Mouse (Mus musculus): ENCODE results near the gene Gm10392.
A peak's percentile ranks its signal among the peaks of the same experiment; 100 is the strongest.
"Not testable (repeated sequence)": the region's sequence is repeated elsewhere in the genome, so short reads cannot be mapped to it uniquely, and the experiment has no call there.

Gene Gm10392

GRCm38 (mm10) chr11:77519043-77519442, at the start of gene Gm10392:
Gene Gm10392 (minus strand): TSS chr11:77519198.
- peak in 1 of 2 experiments; percentile 66 for DNase-seq

- no peak for DNase-seq
These were observed 26.3 kb upstream of the Gm10392 start for GRCm38 (mm10) chr11:77545261-77545660.

GRCm38 (mm10) chr11:77532202-77532846, 13.3 kb upstream of the Gm10392 start:
- DNase-seq = no peak

GRCm38 (mm10) chr11:77530862-77531261, 11.9 kb upstream of the Gm10392 start:
- DNase-seq = no peak

GRCm38 (mm10) chr11:77529644-77530043, 10.6 kb upstream of the Gm10392 start:
- DNase-seq = no peak

GRCm38 (mm10) chr11:77528420-77528819, 9.4 kb upstream of the Gm10392 start:
- not testable (repeated sequence) for DNase-seq

GRCm38 (mm10) chr11:77525804-77526486, 6.9 kb upstream of the Gm10392 start:
- DNase-seq = no peak

GRCm38 (mm10) chr11:77520601-77521529, 1.9 kb upstream of the Gm10392 start:
- DNase-seq = peak in 1 of 2 experiments; percentile 41

GRCm38 (mm10) chr11:77518051-77518798, 773 bp downstream of the Gm10392 start:
- DNase-seq = peak in 1 of 2 experiments; percentile 36

- DNase-seq = peak in 1 of 2 experiments; percentile 49
These were observed 2.2 kb downstream of the Gm10392 start for GRCm38 (mm10) chr11:77516553-77517425.

GRCm38 (mm10) chr11:77515637-77516552, 3.1 kb downstream of the Gm10392 start, which contains the start of gene Trp53i13:
Gene Trp53i13 (minus strand): TSS chr11:77515980.
- DNase-seq = peak in 1 of 2 experiments; percentile 76

- peak; percentile 83 to 94 for DNase-seq
These were observed 4.0 kb downstream of the Gm10392 start, which contains the start of gene Abhd15 for GRCm38 (mm10) chr11:77514832-77515636. Gene Abhd15 (plus strand): TSS chr11:77515121.

- peak in 1 of 2 experiments; percentile 42 for DNase-seq
These were observed 4.6 kb downstream of the Gm10392 start for GRCm38 (mm10) chr11:77514281-77514831.

GRCm38 (mm10) chr11:77513811-77514170, 5.2 kb downstream of the Gm10392 start:
- peak in 1 of 2 experiments; percentile 57 for DNase-seq

GRCm38 (mm10) chr11:77512891-77513810, 5.8 kb downstream of the Gm10392 start:
- peak; percentile 88 to 95 for DNase-seq

- no peak for DNase-seq
These were observed 7.7 kb downstream of the Gm10392 start for GRCm38 (mm10) chr11:77511336-77511735.

Data from kidney, postnatal 25 days (tissue).